Mouse (Mus musculus) left cerebral cortex, postnatal 25 days (tissue): ENCODE measurements around the gene D16Ertd472e. TPM values are rescaled to one million over a fixed set of nuclear protein-coding genes. Genes with fewer than 3 reads are reported as not detected.

ENCODE experiments used
- DNase-seq, 2 experiments: peaks; one replicate each; pipeline ENCODE4 v3.0.0; 2022; ENCODE audit warnings: low spot score in 2 of 2, mixed read lengths in 1 of 2
- intact Hi-C: fragments of 180-260 bp; cut with DNase I; formaldehyde crosslinking; loops from one replicate; pipeline ENCODE4 v1.15.1; 2025
- total RNA-seq, 2 experiments: library from RNA; stranded (reverse); gene quantifications; 2 replicates each; pipeline ENCODE4 v1.2.3; 2021

D16Ertd472e gene
- total RNA-seq, 2 experiments from 2014 or later = 7.0 to 7.6 TPM

- intact Hi-C loops = loop anchor here (5.0 kb wide), 1 partner anchor 123 kb away; no protein-coding TSS in a partner anchor
- no peak for DNase-seq
Measured at GRCm38 (mm10) chr16:78575190-78575851, 1.2 kb downstream of the D16Ertd472e start.

- no peak for DNase-seq
- intact Hi-C loops = no loop called here
Measured at GRCm38 (mm10) chr16:78574241-78574640, 2.3 kb downstream of the D16Ertd472e start.

GRCm38 (mm10) chr16:78573016-78573415 is 3.5 kb downstream of the D16Ertd472e start:
- DNase-seq = no peak
- intact Hi-C loops = no loop called here

- no peak for DNase-seq
- intact Hi-C loops = no loop called here
Measured at GRCm38 (mm10) chr16:78564110-78564821, 12.2 kb downstream of the D16Ertd472e start.

GRCm38 (mm10) chr16:78563093-78563971 is 13.2 kb downstream of the D16Ertd472e start:
- intact Hi-C loops = no loop called here
- DNase-seq = no peak

- intact Hi-C loops = no loop called here
- DNase-seq = peak in 1 of 2 experiments; percentile 65
Measured at GRCm38 (mm10) chr16:78560627-78561026, 15.9 kb downstream of the D16Ertd472e start.

- intact Hi-C loops = no loop called here
- no peak for DNase-seq
Measured at GRCm38 (mm10) chr16:78560063-78560462, 16.4 kb downstream of the D16Ertd472e start.

- no peak for DNase-seq
- intact Hi-C loops = no loop called here
Measured at GRCm38 (mm10) chr16:78557573-78557972, 18.9 kb downstream of the D16Ertd472e start.

- no peak for DNase-seq
- intact Hi-C loops = no loop called here
Measured at GRCm38 (mm10) chr16:78554911-78555648, 21.4 kb downstream of the D16Ertd472e start.

GRCm38 (mm10) chr16:78547367-78547766 is 29.1 kb downstream of the D16Ertd472e start:
- DNase-seq = no peak

GRCm38 (mm10) chr16:78546529-78546928 is 30.0 kb downstream of the D16Ertd472e start:
- intact Hi-C loops = no loop called here
- DNase-seq = no peak

More at GRCm38 (mm10) chr16:78547367-78547766, 29.1 kb downstream of the D16Ertd472e start:
- intact Hi-C loops = no loop called here

GRCm38 (mm10) chr16:78540376-78541246 is 35.9 kb downstream of the D16Ertd472e start:
- DNase-seq = no peak
- intact Hi-C loops = no loop called here

- intact Hi-C loops = loop anchor here (5.0 kb wide), 1 partner anchor 84 kb away; no protein-coding TSS in a partner anchor
Measured at GRCm38 (mm10) chr16:78537798-78538422, 38.6 kb downstream of the D16Ertd472e start.

GRCm38 (mm10) chr16:78537322-78537721 is 39.2 kb downstream of the D16Ertd472e start:
- no peak for DNase-seq
- intact Hi-C loops = loop anchor here (5.0 kb wide), 1 partner anchor 85 kb away; no protein-coding TSS in a partner anchor

More at GRCm38 (mm10) chr16:78537798-78538422, 38.6 kb downstream of the D16Ertd472e start:
- DNase-seq = no peak

GRCm38 (mm10) chr16:78534468-78534867 is 42.0 kb downstream of the D16Ertd472e start:
- intact Hi-C loops = no loop called here
- DNase-seq = no peak

- intact Hi-C loops = no loop called here
- DNase-seq = peak; percentile 18 to 22
Measured at GRCm38 (mm10) chr16:78531957-78532605, 44.4 kb downstream of the D16Ertd472e start.

GRCm38 (mm10) chr16:78522974-78523373 is 53.5 kb downstream of the D16Ertd472e start:
- intact Hi-C loops = no loop called here
- DNase-seq = no peak
